Mouse (Mus musculus) cerebellum, adult 2 months (tissue): ENCODE data around the gene Hoxb5. TPM values are rescaled to one million over a fixed set of nuclear protein-coding genes. Genes with fewer than 3 reads are reported as not detected.

Experiments used
- DNase-seq, 2 experiments: peaks; one replicate each; pipeline ENCODE4 v3.0.0; 2021
- H3K27ac ChIP-seq: fragments of 200-500 bp; 2 replicates; pipeline ENCODE4 v1.5.1; 2012; ENCODE audit warnings: low read length, control low read depth, inconsistent platforms; ENCODE audit not compliant: insufficient read depth
- H3K27me3 ChIP-seq: fragments of 200-500 bp; 2 replicates; pipeline ENCODE4 v1.6.1; 2012; ENCODE audit warnings: inconsistent platforms, mild to moderate bottlenecking, low read length, moderate library complexity; ENCODE audit not compliant: control insufficient read depth, insufficient read depth
- H3K4me1 ChIP-seq: fragments of 200-500 bp; 2 replicates; pipeline ENCODE4 v1.6.1; 2011; ENCODE audit warnings: low read length; ENCODE audit not compliant: control insufficient read depth, insufficient read depth
- H3K4me3 ChIP-seq: fragments of 200-500 bp; replicated peaks from 2 replicates; pipeline ENCODE3; 2011; ENCODE audit warnings: mild to moderate bottlenecking, low read depth, low read length, control low read depth; ENCODE audit not compliant: insufficient read depth
- CTCF ChIP-seq: fragments of 200-500 bp; IDR thresholded peaks from 2 replicates; pipeline ENCODE4 v1.5.1; 2011; ENCODE audit warnings: low read depth, mild to moderate bottlenecking, control low read depth, low read length, moderate library complexity, borderline replicate concordance; ENCODE audit not compliant: insufficient read depth
- POLR2A ChIP-seq: fragments of 200-500 bp; IDR thresholded peaks from 2 replicates; pipeline ENCODE4 v1.6.1; 2011; ENCODE audit warnings: low read length, control low read depth, borderline replicate concordance; ENCODE audit not compliant: insufficient read depth
- WGBS: fragments of 180-500 bp; shearing (Covaris S2); methylation state at CpG from one replicate; pipeline ENCODE4 v1.1.7; 2018; 5-methylcytosine and 5-hydroxymethylcytosine counted together
- polyA plus RNA-seq: library from polyadenylated mRNA; depleted of rRNA; stranded (reverse); fragments of >200 nt; gene quantifications from 2 replicates; pipeline ENCODE4 v1.2.3, GENCODE M21; 2012

Gene Hoxb5
- polyA plus RNA-seq, 1 experiment, result 6.8 TPM

DNA sequence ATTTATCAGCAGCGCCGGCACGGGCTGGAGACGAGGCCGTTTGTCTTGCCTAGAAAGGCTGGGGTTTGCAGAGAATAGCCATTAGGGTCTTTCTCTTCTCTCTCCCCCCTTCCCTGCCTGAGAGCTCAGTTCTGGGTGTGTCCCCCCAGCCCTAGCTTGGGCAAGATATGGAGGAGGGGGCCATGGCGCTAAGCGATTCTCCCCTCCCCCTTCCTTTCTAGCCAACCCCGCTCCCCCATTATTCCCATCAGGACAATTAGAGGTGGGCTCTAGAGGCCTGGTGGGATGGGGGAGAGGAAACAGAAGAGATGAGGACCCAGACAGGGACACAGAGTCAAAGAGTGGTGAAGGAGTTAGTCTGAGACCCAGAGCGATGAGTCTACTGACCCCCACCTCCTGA lies 15.7 kb upstream of the Hoxb5 start:
- TF ChIP-seq POLR2A (no peak), CTCF (no peak)
- Histone ChIP-seq H3K27ac (no peak overlapping the region), H3K4me1 (no peaks in the 10 kb centered on the region), H3K27me3 (peaks cover 34% of the 10 kb centered on the region; the same call in 1 of the 2 replicates), H3K4me3 (no peak overlapping the region)
- DNase-seq, result no peak
- WGBS, result 2% methylated on average over 9 of the region's 9 CpGs

DNA sequence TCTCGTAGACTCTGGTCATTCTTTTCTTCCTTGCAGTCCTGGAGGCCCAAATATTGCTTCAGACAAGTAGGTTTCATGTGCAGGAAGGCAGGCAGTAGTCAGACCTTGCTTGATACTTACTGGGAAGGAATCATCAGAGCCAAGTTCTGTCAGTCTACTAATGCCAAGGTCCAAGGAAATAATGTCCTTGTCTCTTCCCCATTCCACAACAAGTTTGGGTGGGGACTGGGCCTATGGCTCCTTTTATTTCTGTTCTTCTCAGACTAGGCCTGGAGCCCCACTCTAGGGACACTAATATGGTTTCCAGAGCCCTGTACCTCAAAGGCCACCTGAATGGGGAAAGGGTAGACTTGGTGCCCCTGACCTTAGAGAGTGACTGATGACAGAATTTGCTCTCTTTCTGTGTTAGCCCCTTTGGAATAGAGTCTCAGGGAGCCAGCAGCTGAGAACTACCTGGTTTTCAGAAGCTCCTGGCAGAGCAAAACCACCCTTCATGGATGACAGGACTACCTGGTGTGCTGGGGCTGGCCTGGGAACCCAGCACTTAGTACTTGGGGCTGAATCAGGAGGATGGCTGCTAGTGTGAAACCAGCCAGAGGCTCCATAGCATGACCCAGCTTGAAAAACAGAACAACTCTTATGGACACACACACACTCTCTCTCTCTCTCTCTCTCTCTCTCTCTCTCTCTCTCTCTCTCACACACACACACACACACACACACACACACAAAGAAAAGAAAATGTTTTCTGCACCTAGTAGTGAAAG lies 14.5 kb upstream of the Hoxb5 start:
- Histone ChIP-seq H3K4me1 (no peaks in the 10 kb centered on the region), H3K4me3 (no peak overlapping the region), H3K27me3 (peaks cover 34% of the 10 kb centered on the region; the same call in 1 of the 2 replicates), H3K27ac (no peak overlapping the region)
- no peak for DNase-seq
- TF ChIP-seq CTCF (no peak), POLR2A (no peak)
- 3% methylated on average over 1 of the region's 1 CpGs for WGBS

DNA sequence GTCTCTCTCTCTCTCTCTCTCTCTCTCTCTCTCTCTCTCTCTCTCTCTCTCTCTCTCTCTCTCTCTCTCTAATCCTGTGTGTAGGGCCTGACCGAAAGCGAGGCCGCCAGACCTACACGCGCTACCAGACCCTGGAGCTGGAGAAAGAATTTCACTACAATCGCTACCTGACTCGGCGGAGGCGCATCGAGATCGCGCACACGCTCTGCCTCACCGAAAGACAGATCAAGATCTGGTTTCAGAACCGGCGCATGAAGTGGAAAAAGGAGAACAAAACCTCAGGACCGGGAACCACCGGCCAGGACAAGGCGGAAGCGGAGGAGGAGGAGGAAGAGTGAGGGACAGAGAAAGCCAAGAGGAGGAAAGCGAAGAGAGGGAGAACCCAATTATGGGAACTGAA lies 13.8 kb upstream of the Hoxb5 start:
- no peak overlapping the region for H3K27ac ChIP-seq
- no peak overlapping the region for H3K4me3 ChIP-seq
- TF ChIP-seq CTCF (no peak), POLR2A (no peak)
- 4% methylated on average over 21 of the region's 21 CpGs for WGBS
- H3K4me1 ChIP-seq, result no peaks in the 10 kb centered on the region
- DNase-seq, result no peak
- H3K27me3 ChIP-seq, result peaks cover 33% of the 10 kb centered on the region; the same call in 1 of the 2 replicates

- TF ChIP-seq POLR2A (no peak), CTCF (no peak)
Measured at GRCm38 (mm10) chr11:96289837-96290236, 13.3 kb upstream of the Hoxb5 start.

GRCm38 (mm10) chr11:96290705-96291355 lies 12.3 kb upstream of the Hoxb5 start:
- Histone ChIP-seq H3K27ac (no peak overlapping the region), H3K4me1 (no peaks in the 10 kb centered on the region), H3K4me3 (no peak overlapping the region), H3K27me3 (peaks cover 32% of the 10 kb centered on the region; the same call in 1 of the 2 replicates)
- 12% methylated on average over 17 of the region's 17 CpGs for WGBS
- TF ChIP-seq CTCF, result no peak
- no peak for DNase-seq

More at GRCm38 (mm10) chr11:96289837-96290236, 13.3 kb upstream of the Hoxb5 start:
- DNase-seq, result no peak
- Histone ChIP-seq H3K4me1 (no peaks in the 10 kb centered on the region), H3K4me3 (no peak overlapping the region), H3K27me3 (peaks cover 30% of the 10 kb centered on the region; the same call in 1 of the 2 replicates), H3K27ac (no peak overlapping the region)
- WGBS, result 11% methylated on average over 6 of the region's 6 CpGs

GRCm38 (mm10) chr11:96291681-96292564 lies 11.2 kb upstream of the Hoxb5 start, which contains the start of gene Hoxb6:
TSS of gene Hoxb6 (plus strand) at chr11:96292476.
- no peak for DNase-seq
- no peak within 1 kb of the TSS for H3K27ac ChIP-seq
- no peaks in the 10 kb centered on the region for H3K4me1 ChIP-seq
- TF ChIP-seq CTCF, result no peak
- peaks cover 26% of the 10 kb centered on the region; the same call in 1 of the 2 replicates for H3K27me3 ChIP-seq
- no peak within 1 kb of the TSS for H3K4me3 ChIP-seq
- 2% methylated on average over 22 of the region's 22 CpGs for WGBS

DNA sequence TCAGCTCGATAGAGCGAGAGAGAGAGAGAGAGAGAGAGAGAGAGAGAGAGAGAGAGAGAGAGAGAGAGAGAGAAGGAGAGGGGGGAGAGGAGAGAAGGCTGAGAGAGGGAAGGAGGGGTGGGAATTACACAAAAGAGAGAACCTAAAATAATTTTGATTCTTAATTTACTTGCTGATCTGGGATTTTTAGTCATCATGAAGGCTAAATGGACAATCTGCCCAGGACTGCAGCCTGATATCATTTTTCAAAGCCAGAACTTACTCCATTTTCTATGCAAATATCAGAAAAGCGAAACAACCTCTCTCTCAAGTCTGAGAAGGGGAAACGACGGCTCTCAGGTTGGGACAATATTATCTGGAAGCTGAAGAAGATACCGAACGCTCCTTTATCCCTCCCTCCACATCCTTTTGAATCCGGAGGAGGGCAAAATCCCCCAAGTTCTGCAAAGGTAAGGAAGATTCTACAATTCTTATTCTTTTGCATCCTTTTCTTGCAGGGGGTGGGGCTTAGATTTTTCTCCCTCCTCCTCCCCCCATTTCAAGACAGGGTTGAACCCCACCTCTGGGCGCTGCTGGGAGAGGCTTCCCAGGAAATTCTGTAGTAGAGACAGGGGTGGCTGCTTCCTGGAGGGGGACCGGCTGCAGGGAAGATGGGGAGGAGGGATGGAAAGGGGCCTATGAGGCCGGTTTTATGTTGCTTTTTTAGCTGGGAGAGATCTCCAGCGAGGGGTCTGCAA lies 10.4 kb upstream of the Hoxb5 start:
- TF ChIP-seq POLR2A (no peak), CTCF (no peak)
- Histone ChIP-seq H3K4me3 (no peak overlapping the region), H3K27ac (no peak overlapping the region)

More for the DNA sequence above, 10.4 kb upstream of the Hoxb5 start:
- no peaks in the 10 kb centered on the region for H3K4me1 ChIP-seq
- peaks cover 23% of the 10 kb centered on the region; the same call in 1 of the 2 replicates for H3K27me3 ChIP-seq
- no peak for DNase-seq
- 4% methylated on average over 12 of the region's 12 CpGs for WGBS
